Mouse (Mus musculus) forebrain, embryonic 14.5 days (tissue): Measurements from ENCODE around the gene Kdm6b. TPM values are rescaled to one million over a fixed set of nuclear protein-coding genes. Genes with fewer than 3 reads are reported as not detected.

Experiments used
- ATAC-seq: fragments of 200-750 bp; cut with Nextera tagmentation; 2 replicates; pipeline ENCODE4 v1.8.0; 2017; ENCODE audit warnings: mild to moderate bottlenecking, moderate library complexity
- DNase-seq: peaks from one replicate; pipeline ENCODE4 v3.0.0-alpha.2; 2015; ENCODE audit warnings: low spot score
- H3K27ac ChIP-seq: fragments of 300-500 bp; sonication (generic); 2 replicates; pipeline ENCODE4 v1.5.1; 2014; ENCODE audit warnings: low read depth, mild to moderate bottlenecking, control low read depth, low read length, moderate library complexity
- H3K27me3 ChIP-seq: fragments of 300-500 bp; sonication (generic); replicated peaks from 2 replicates; pipeline ENCODE4 v1.6.1; 2014; ENCODE audit warnings: low read length, control low read depth, mixed read lengths; ENCODE audit not compliant: control insufficient read depth, insufficient read depth
- H3K36me3 ChIP-seq: fragments of 300-500 bp; sonication (generic); 2 replicates; pipeline ENCODE4 v1.6.1; 2014; ENCODE audit warnings: low read length, control low read depth; ENCODE audit not compliant: control insufficient read depth, insufficient read depth
- H3K4me1 ChIP-seq: fragments of 300-500 bp; sonication (generic); 2 replicates; pipeline ENCODE4 v1.6.1; 2014; ENCODE audit warnings: antibody characterized with exemption, low read length, control low read depth; ENCODE audit not compliant: control insufficient read depth, insufficient read depth
- H3K4me2 ChIP-seq: fragments of 300-500 bp; sonication (generic); 2 replicates; pipeline ENCODE4 v1.6.1; 2014; ENCODE audit warnings: mild to moderate bottlenecking, control low read depth, low read length
- H3K4me3 ChIP-seq: fragments of 300-500 bp; sonication (generic); 2 replicates; pipeline ENCODE4 v1.5.1; 2014; ENCODE audit warnings: low read depth, low read length, control low read depth
- H3K9ac ChIP-seq: fragments of 300-500 bp; sonication (generic); 2 replicates; pipeline ENCODE4 v1.6.1; 2014; ENCODE audit warnings: mild to moderate bottlenecking, low read length, control low read depth, moderate library complexity
- H3K9me3 ChIP-seq: fragments of 300-500 bp; sonication (generic); replicated peaks from 2 replicates; pipeline ENCODE4 v1.6.1; 2016; ENCODE audit warnings: low read length, control low read depth, mixed read lengths; ENCODE audit not compliant: control insufficient read depth
- WGBS: fragments of 180-500 bp; shearing (Covaris S2); extraction: QIAGEN DNeasy Blood & Tissue Kit; methylation state at CpG from one replicate; pipeline ENCODE4 v1.1.7; 2014; 5-methylcytosine and 5-hydroxymethylcytosine counted together
- polyA plus RNA-seq: library from polyadenylated mRNA; unstranded; fragments of >200 nt; fragmentation: Nextera tagmentation; extraction: Ambion mirVana; gene quantifications from 2 replicates; pipeline ENCODE4 v1.2.1, GENCODE M21; 2014

Gene Kdm6b
- polyA plus RNA-seq, 1 experiment from 2014 or later: 28.7 TPM

DNA sequence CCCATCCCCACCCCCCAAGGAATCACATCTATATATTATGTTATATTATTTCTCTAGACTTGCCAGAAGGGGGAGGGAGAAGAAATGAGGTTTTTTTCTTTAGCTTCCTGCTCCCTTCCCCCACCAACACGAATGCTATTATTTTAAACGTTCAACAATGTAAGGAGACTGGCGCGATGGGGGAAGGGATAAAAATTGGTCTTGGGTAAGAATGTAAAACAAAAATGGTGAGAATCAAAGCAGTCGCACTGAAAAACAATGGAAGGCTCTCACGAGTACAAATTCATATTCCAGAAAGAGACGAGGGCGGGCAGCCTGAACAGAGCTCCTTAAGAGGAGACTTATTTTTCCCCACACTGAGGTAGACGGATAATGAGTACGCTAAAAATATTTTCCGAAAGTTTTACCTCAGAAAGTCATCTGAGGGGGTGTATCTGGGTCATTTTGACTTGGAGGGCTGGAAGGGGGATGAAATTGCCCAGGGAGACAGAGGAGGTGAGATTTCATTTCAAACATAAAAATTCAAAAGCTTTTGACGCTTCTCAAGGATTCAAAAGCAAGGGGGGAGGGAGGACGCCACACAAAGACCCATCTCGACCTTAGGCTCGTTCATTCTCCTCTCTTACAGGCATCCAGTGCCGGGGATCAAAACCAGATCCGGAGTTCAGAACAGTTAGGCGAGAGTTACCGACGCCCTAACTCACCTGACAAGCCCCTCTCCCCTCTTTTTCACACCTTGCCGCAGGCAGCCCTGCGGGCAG lies 46.4 kb downstream of the Kdm6b start:
- Histone ChIP-seq H3K4me2 (peak overlapping the region; percentile 96), H3K4me3 (peak overlapping the region; percentile 97), H3K27me3 (no peaks in the 10 kb centered on the region), H3K36me3 (peaks cover 24% of the 10 kb centered on the region), H3K9me3 (no peaks in the 10 kb centered on the region), H3K9ac (peak overlapping the region; percentile 100), H3K27ac (peak overlapping the region; percentile 100), H3K4me1 (peaks cover 42% of the 10 kb centered on the region)
- WGBS: under 1% methylated on average over 22 of the region's 22 CpGs
- DNase-seq (peak; percentile 55), ATAC-seq (no peak)

DNA sequence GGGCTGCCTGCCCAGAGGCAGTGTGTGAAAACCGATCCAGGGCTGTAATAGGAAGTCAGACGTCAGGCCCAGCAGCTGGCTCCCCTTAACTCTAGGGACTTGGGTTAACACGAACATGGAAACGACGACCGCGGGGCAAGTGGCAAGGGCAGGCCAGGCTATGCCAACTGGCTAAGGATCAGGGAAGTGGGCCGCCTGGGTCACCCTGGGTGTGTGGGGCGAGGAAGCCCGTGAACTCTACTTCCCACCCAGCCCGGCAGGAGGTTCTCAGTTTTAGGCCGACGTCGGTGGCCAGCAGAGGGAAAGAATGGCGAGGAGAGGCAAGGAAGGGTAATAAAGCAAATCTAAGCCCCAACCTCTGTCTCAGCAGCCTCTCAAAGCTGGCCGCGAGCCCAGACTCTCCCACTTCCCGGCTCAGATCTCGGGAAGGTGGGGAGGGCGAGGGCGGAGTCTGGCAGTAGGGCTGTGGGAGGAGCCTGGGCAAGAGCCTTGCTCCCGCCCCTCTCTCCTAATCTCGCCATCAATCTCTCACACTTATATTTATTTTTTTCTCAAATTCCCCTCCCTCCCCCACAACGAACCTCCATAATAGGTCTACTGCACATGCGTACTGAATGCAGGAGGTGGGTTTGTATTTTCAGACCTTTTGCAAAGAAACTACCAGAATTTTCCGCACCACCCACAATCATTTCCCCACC lies 47.2 kb downstream of the Kdm6b start:
- H3K4me3 ChIP-seq: peak overlapping the region; percentile 97
- DNase-seq: peak; percentile 99
- under 1% methylated on average over 26 of the region's 26 CpGs for WGBS

DNA sequence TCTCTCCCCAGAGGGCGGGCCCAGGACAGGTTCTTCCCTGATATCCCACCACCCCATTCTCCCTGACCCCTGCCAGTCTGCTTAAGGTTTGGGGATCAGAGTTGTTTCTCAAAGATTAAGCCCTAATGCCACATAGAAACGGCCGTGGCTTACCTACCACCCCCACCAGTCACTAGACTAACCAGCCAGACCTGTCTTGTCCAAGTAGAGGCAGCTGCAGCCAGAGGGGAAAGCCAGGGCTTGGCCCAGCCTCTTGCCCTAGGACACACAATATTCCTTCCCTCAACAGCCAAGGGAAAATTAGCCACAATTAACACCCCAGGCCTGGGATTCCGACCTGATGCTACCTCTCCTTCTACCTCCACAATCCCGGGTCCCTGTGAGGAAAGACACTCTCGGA lies 47.8 kb downstream of the Kdm6b start:
- Histone ChIP-seq H3K4me1 (peaks cover 29% of the 10 kb centered on the region), H3K4me3 (peak overlapping the region; percentile 97), H3K9me3 (no peaks in the 10 kb centered on the region), H3K27me3 (no peaks in the 10 kb centered on the region), H3K9ac (peak overlapping the region; percentile 74), H3K4me2 (peak overlapping the region; percentile 96), H3K27ac (peak overlapping the region; percentile 100), H3K36me3 (peaks cover 37% of the 10 kb centered on the region)
- DNase-seq: no peak
- WGBS: 29% methylated on average over 6 of the region's 6 CpGs
- ATAC-seq: no peak

More for the DNA sequence above, 47.2 kb downstream of the Kdm6b start:
- peaks cover 35% of the 10 kb centered on the region for H3K4me1 ChIP-seq
- peak; percentile 81 for ATAC-seq
- H3K27ac ChIP-seq: peak overlapping the region; percentile 100
- H3K36me3 ChIP-seq: peaks cover 31% of the 10 kb centered on the region
- H3K27me3 ChIP-seq: no peaks in the 10 kb centered on the region
- peak overlapping the region; percentile 100 for H3K9ac ChIP-seq
- H3K9me3 ChIP-seq: no peaks in the 10 kb centered on the region
- peak overlapping the region; percentile 96 for H3K4me2 ChIP-seq

DNA sequence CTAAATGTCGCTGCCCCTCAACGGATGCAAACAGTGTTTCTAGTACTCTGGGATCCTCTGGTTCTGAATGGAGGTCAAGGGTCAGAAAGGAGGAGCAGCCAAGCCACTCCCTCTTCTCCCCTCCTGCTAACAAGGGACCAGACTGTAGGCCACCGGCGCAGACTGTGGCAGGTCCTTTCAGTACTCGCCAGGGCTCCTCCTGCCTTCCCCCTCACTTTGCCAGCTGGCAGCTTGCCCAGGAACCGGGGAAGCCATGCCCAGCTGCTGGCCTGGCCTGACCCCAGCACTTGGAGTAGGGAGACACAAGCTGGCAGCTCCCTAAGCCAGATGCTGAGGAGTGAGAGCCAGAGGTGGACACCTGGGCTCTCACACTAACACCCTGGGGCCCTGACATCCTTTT lies 48.6 kb downstream of the Kdm6b start:
- under 1% methylated on average over 6 of the region's 6 CpGs for WGBS
- peak; percentile 94 for DNase-seq
- Histone ChIP-seq H3K27ac (peak overlapping the region; percentile 100), H3K36me3 (peaks cover 45% of the 10 kb centered on the region), H3K27me3 (no peaks in the 10 kb centered on the region), H3K4me3 (peak overlapping the region; percentile 97), H3K4me1 (peaks cover 27% of the 10 kb centered on the region), H3K4me2 (peak overlapping the region; percentile 96), H3K9me3 (no peaks in the 10 kb centered on the region), H3K9ac (peak overlapping the region; percentile 74)
- ATAC-seq: peak; percentile 61

DNA sequence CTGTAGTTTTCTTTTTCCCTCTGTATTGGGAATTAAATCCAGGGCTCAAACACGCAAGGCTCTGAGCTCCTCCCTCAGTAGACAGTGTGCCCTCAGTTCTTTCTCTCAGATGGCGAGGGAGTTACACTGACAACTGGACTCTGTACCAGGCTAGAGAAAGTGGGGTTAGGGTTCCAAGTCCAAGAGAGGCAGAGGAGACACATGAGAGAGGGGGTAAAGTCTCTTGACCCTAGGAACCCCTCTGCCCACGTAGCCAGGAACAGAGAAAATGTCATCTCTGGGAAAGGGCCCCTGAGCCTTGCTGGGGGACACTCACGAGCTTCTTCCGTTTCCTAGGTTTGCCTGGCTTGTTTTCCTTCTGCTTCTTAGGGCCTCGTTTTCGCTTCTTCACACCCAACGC lies 49.1 kb downstream of the Kdm6b start:
- Histone ChIP-seq H3K4me2 (peak overlapping the region; percentile 96), H3K9ac (peak overlapping the region; percentile 74; the same call in 1 of the 2 replicates), H3K9me3 (no peaks in the 10 kb centered on the region), H3K4me3 (peak overlapping the region; percentile 97; the same call in 1 of the 2 replicates), H3K27me3 (no peaks in the 10 kb centered on the region), H3K36me3 (peaks cover 50% of the 10 kb centered on the region), H3K27ac (peak overlapping the region; percentile 100), H3K4me1 (peaks cover 27% of the 10 kb centered on the region)
- no peak for ATAC-seq
- 54% methylated on average over 8 of the region's 8 CpGs for WGBS
- DNase-seq: no peak

DNA sequence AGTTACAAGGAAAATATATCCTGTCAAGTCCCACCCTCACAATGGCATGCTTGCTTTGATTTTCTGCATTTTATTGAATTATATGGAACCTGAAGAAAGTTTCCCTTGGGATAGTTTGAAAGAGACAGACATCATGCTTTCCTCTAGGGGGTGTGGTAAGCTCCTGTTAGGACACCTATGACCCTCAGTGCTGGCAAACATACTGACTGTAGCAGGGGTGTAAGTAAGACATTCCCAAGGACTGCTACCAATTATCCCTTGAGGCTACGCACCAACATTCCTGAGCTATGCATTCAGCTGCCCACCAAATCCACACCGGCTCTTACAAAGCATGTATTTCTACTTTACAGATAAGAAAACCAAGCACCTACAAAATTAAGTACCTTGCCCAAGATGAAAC lies 51.0 kb downstream of the Kdm6b start:
- WGBS: 82% methylated on average over 2 of the region's 2 CpGs
- Histone ChIP-seq H3K4me3 (no peak overlapping the region), H3K9ac (no peak overlapping the region), H3K9me3 (no peaks in the 10 kb centered on the region), H3K4me2 (no peak overlapping the region), H3K27ac (no peak overlapping the region), H3K27me3 (no peaks in the 10 kb centered on the region), H3K36me3 (peaks cover 69% of the 10 kb centered on the region), H3K4me1 (peaks cover 24% of the 10 kb centered on the region)
- ATAC-seq (no peak), DNase-seq (peak; percentile 39)

DNA sequence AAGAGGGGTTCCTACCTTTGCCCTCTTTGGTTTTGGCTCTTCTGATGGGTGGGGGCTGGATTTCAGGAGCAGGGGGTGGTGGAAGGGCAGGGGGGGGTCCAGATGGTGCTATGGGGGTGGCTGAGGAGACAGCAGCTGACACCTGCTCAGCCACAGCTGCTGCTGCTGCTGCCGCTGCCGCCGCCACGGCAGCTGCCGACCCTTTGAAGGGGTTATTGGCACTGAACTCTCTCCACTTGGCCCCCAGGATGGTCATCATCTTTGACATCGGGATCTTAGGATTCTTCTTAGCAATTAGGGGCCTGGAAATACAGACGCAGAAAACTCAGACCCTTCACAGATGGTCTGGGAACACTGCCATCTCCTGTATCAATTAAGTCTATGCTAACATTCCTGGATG lies 51.5 kb downstream of the Kdm6b start:
- Histone ChIP-seq H3K4me1 (peaks cover 24% of the 10 kb centered on the region), H3K36me3 (peaks cover 74% of the 10 kb centered on the region), H3K27me3 (no peaks in the 10 kb centered on the region), H3K9me3 (no peaks in the 10 kb centered on the region), H3K27ac (peak overlapping the region; percentile 57; the same call in 1 of the 2 replicates), H3K9ac (no peak overlapping the region), H3K4me3 (no peak overlapping the region), H3K4me2 (no peak overlapping the region)
- ATAC-seq (no peak), DNase-seq (peak; percentile 48)
- WGBS: 52% methylated on average over 7 of the region's 7 CpGs

DNA sequence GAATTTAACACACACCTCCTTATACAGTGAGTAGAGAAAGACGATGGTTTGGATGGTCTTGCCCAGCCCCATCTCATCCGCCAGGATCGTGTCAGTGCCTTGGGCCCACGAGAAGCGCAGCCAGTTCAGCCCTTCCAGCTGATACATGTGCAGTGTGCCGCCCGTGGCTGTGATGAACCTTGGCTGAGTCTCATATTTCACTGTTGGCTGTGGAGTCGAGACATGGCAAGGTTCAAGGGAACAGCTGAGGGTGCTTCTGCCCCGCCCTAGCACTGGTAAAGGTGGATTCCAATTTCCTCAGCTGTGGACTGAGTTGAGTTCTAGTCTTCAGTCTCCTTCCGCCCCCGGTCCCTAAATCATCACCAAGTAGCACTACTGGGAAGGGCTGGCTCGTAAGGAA lies 55.8 kb downstream of the Kdm6b start:
- H3K4me3 ChIP-seq: no peak overlapping the region
- H3K4me2 ChIP-seq: no peak overlapping the region
- no peaks in the 10 kb centered on the region for H3K9me3 ChIP-seq
- DNase-seq: no peak
- 91% methylated on average over 12 of the region's 12 CpGs for WGBS
- no peak overlapping the region for H3K27ac ChIP-seq
- H3K36me3 ChIP-seq: peaks cover 99% of the 10 kb centered on the region
- H3K27me3 ChIP-seq: no peaks in the 10 kb centered on the region
- no peak overlapping the region for H3K9ac ChIP-seq
- ATAC-seq: no peak
- no peaks in the 10 kb centered on the region for H3K4me1 ChIP-seq

DNA sequence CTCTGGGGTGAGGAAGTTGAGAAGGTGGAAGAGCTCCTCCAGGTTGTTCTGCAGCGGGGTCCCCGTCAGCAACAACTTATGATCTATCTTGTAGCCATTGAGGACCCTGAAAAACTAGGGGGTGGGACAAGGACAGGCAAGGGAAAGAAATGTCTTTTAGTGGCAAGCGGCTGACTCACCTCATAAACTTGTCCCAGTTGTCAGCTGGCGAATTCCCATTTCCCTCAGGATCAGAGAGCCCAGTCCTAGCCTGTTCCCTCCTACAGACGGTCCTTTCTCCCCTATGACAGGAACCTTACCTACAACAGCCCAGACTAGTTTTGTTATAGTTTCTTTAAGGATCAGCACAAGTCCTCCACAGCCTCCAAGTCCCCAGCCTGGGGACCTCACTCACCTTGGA lies 56.9 kb downstream of the Kdm6b start:
- no peak overlapping the region for H3K4me2 ChIP-seq
- H3K27ac ChIP-seq: no peak overlapping the region
- 90% methylated on average over 5 of the region's 5 CpGs for WGBS
- peaks cover 100% of the 10 kb centered on the region for H3K36me3 ChIP-seq
- H3K27me3 ChIP-seq: no peaks in the 10 kb centered on the region
- H3K9me3 ChIP-seq: no peaks in the 10 kb centered on the region
- H3K4me3 ChIP-seq: no peak overlapping the region
- H3K4me1 ChIP-seq: no peaks in the 10 kb centered on the region
- ATAC-seq (no peak), DNase-seq (no peak)
- H3K9ac ChIP-seq: no peak overlapping the region
